Mouse (Mus musculus): ENCODE data around the gene Eps8l1.

Eps8l1 gene

DNA sequence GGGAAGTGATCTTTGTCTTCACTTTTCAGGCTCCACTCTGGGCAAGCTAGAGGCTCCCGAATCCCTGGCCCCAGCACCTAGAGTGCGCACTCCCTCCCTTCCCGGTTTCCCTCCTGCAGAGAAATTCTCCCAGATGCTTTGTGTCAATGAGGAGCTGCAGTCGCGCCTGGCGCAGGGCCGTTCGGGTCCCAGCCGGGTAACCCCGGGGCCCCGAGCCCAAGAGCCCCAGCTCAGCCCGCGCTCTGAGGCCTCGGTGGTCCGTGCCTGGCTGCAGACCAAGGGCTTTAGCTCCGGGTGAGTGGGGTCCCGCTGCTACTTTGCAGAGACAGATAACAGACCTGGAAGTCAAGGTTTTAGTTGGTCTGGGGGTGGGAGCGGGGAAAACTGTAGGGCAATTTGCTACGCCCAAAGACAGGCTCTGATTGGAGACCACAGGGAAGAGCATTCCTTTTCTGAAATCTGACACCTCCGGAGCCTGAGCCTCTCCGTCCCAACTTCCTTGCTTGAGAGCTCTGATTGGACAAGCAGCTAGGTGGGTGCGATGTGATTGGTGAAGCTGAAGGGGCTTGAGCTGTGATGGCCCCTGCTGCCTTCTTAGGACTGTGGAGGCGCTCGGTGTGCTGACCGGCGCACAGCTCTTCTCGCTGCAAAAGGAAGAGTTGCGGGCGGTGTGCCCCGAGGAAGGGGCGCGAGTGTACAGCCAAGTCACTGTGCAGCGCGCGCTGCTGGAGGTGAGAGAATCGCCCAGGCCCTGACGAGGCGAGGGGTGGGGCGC is 17.7 kb downstream of the Eps8l1 start:
- DNase-seq (ENCODE audit: extremely low read depth, low read depth), result no peak

DNA sequence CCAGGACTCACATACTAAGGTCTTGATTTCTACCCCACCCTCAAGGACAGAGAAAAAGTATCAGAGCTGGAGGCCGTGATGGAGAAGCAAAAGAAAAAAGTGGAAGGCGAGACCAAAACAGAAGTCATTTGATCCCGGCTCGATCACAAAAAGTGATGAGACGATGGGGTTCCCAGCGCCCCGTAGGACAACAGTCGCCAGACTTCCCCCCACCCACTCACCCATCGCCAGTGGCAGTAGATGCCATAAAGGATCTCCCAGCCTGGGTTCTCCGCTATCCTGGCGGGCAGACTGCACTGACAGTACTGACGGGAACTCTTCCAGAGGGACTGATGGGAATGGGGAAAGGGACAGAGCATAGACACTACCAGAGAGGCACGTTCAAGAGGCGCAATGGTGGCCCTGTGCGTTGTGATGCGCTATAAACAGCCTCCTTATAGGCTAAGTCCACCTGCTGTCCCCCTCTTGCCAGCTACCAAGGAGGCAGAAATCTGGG is 18.4 kb downstream of the Eps8l1 start:
- no peak for DNase-seq (ENCODE audit: extremely low read depth, low read depth)

DNA sequence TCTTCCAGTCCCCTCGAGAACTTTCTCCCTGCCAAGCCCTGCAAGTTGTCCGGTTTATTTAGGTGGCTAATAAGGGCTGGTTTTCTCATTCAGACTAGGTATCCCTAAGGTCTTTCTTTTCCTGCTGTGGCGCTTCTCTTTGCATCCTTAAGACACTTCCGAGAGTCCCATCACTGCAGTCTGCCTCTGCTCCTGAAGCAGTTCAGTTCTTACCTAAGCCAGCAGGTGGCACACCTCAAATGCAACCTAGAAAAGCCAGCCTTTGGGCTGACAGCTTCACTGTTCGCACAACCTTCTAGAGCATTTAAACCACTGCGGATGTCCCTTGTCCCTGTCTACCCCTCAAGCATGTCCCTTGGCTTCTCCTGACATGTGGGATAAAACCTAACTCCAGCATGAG is 19.2 kb downstream of the Eps8l1 start:
- no peak for DNase-seq (ENCODE audit: extremely low read depth, low read depth)

DNA sequence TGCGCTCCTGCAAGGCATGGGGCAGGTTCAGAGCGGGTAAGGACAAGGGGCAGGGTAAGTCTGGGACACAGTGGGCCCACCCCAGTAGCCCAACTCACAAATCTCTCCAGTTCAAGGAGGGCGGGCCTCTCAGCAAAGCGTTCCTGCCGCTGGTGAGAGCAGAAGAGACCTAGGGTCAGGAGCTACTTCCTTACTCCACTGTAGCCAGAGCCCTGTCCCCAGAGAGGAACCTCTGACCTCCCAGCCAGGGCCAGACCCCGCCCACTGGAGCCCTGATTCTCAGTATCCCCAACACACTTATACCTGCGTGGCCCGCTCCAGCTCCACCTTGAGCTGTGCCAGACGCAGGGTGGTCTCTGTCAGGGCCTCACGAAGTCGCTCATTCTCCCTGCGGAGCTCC is 21.8 kb downstream of the Eps8l1 start:
- DNase-seq (ENCODE audit: extremely low read depth, low read depth), result no peak

DNA sequence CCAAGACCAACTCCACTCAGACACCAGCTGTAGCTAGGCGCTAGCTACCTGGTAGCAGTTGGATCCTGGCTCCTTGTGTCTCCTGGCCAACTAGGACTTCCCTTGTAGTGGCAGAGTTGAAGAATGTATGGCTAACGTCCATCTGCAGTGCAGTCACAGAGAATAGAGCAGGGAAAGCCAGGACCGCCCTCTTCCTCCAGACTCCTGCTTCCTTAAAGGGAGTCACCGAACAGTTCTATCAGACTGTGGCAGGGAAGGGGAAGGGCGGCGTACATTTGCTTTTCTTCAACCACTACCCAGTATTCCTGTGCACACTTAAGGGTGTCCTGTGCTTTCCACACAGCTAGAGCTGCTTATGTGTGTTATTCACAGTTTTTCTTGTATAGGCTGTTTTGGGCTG is 30.8 kb downstream of the Eps8l1 start:
- no peak for DNase-seq (ENCODE audit: extremely low read depth, low read depth)

DNA sequence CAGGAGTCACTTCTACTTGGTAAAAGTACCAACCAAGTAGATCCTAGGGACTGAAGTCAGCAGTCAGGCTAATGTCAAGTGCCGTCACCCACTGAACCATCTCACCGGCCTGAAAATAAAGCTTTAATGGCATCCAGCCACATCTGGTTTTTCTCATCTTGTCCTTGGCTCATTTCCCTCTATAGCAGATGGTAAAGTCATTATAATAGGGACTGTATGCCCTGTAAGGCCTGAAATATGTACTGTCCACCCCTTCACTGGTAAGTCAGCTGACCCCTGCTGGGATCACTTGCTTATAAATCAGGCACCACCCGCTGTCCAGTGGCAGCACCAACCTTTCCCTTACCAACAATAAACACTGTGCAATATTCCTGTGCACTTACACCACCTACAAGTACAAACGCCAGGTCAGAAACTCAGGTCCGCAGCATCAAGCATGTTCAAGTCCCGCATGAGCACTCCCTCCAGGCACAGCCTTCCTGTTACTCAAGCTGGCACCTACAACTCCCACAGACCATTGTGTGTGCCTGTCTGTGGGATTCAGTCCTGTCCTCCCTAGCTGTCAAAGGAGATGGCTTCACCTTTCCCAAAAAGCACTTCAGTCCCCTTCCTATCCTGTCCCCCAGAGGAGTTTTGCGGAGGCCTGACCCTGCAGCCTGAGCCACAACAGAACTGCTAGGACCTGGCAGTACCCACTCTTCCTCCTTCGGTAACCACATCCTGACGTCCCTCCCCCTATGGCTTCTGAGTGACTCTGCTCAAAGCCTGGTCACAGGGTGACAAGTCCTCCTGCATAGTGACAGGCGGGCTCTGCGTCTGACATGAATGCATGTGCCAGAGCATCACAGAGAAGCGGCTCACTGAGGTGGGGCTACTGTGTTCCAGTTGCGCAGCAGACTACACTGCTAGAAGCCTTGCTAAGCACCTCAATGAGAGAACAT is 32.1 kb downstream of the Eps8l1 start:
- DNase-seq (ENCODE audit: extremely low read depth, low read depth), result no peak

DNA sequence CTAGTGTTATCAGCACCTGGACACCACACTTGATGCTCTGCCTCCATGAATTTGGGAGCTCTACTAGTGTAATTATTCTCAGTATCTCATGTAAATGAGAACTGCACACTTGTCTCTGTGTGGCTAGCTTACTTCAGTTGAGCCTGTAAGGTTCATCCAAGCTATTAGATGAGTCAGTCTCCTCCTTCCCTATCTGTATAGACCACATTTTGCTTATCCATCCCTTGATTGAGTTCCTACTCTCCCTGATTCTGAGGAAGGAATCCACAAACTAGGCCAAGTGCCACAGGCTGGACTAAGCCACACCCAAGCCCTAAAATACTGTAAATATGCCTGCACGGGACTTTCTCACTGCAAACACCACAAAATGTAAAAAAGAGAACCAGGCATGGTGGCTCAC is 33.5 kb downstream of the Eps8l1 start:
- peak; percentile 83 for DNase-seq (ENCODE audit: extremely low read depth, low read depth)

DNA sequence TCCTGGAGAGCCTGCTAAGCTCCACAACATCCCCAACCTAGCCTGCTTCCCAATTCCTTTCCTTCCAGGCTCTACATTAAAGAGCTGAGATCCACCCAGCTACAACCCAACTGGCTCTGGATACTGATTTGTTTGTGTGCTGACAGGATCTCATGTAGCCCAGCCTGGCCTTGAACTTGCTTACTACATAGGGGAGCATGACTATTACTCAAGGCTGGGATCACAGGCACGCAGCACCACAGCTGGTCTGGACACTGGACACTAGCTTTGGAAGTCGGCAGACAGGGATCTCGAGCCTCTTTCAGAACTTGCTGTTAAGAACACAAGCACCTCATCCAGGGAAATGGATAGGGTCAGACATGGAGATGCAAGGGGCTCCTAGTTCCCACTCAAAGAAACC is 36.0 kb downstream of the Eps8l1 start:
- DNase-seq (ENCODE audit: extremely low read depth, low read depth), result no peak

DNA sequence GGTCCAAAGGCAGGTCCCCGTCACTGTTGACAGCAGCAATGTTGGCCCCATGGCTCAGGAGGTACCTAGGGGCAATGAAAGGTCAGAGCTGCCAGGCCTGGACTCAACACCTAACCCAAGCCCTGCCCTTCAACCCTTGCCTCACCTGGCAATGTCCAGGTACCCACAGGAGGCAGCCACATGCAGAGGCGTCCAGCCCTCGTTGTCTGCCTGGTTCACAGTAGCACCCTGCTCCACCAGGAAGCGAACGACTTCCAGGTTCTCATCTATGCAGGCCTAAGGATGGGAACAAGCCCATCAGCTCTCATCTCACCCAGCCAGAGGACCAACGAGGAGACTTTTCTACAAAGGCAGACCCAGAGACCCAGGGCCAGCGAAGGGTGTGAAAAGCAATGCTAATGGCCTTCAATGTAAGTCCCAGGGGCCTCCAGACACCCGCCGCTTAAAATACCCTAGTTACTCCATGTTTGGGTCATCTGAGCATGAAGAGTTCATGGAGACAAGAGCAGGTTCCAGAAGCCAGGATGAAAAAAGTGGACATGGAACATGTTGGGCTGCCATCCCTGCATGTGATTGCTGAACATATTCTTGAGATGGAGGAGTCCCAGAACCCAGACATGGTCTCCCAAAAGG is 36.9 kb downstream of the Eps8l1 start:
- DNase-seq (ENCODE audit: extremely low read depth, low read depth), result no peak

DNA sequence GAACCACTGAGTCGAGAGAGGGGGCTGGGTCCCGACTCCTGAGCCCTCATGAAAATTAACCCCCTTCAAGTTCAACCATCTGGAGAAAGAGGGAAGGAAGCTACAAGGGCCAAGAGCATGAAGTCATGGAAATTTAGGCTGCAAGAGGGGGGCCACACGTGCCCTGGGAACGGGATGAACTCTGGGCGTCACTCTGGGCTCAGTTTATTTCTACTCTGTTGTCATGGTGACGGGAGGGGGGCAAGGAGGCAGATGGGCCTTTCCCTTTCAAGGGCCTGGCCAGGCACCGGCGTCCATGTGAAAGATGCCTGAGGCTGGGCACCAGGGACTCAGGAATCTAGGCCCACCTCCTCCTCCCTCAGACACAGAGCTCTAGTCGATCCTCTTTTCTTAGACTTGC is 37.8 kb downstream of the Eps8l1 start:
- DNase-seq (ENCODE audit: extremely low read depth, low read depth), result no peak

DNA sequence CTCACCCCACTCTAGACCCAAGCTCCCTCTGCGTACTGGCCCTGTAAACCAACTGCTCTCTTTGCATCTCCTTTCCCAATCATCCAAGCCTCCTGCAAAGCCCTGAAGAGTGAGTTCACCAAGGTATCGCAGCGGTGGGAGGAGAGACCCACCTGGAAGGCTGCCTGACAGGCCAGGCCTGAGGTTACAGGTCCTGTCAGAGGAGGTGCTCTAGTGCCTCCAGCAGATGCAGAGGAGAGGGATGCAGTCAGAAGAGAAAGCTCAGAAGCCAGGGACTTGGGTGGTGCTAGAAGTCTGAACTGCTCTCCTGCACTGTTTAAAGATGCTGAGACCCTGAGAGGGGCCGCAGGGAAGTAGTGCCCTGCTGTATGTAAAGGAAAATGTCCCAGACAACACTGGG is 38.6 kb downstream of the Eps8l1 start:
- DNase-seq (ENCODE audit: extremely low read depth, low read depth), result no peak

DNA sequence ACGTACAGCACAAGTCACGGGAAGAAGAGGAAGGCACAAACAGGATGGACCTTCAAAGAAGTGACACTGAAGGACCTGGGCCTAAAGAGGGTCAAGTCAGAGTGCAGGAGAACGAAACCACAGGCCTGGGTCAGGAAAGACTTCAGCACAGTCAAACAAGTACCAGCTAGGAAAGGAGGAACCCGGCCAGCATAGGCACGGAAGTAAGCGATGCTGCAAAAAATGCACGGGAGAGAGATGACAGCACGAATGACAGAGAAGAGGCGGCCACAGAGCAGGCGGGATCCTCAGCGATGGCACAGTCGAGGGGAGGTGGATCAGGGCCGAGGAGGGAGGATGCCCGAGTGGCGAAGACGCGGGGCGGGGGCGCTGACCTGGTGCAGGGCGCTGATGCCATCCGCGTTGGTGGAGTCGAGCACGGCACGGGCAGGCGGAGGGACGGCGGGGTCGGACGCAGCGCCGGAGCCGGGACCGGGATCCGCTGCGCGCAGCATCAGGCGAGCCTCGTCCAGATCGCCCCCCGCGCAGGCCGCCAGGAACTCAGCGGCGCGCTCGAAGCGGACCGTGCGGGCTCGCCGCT is 40.5 kb downstream of the Eps8l1 start:
- no peak for DNase-seq (ENCODE audit: extremely low read depth, low read depth)

DNA sequence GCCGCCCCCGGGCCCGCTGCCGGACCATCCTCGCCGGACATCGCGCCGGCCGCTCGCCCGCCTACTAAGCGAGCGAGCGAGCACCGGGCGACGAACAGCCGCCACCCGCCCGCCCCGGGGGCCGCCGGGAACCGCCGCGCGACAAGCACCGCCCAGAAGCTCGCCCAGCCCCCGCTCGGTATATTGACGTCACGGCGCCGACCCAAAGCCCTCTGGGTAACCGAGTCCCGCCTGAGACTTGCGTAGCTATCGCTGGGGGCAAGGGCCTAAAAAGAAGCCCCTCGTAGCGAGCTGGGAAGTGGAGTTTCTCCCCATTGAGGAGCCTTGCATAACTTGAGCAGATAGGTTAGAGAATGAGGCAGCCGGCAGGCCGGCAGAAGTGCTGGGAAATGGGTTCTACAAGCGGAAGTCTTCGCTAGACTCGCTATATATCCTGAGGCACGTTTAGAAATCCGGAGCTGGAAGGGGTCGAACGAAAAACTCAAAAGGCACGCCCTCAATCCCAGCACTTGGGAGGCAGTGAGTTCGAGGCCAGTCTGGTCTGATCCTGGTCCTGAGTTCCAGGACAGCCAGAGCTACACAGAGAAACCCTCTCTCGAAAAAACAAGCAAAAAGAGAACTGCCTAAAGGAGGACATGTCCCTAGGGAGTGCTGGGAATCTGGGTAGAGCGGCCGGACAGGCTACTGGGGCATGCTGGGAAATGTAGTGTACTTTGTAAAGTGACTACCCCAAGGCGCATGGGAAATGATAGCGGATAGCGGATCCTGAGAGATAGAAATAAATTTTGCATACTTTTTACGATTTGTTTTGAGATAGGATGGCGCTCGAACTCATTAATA is 41.3 kb downstream of the Eps8l1 start, which contains the start of gene Ppp1r12c:
Gene Ppp1r12c (minus strand): TSS at position 123 of the 840 bp plus-strand sequence.
- no peak for DNase-seq (ENCODE audit: extremely low read depth, low read depth)

DNA sequence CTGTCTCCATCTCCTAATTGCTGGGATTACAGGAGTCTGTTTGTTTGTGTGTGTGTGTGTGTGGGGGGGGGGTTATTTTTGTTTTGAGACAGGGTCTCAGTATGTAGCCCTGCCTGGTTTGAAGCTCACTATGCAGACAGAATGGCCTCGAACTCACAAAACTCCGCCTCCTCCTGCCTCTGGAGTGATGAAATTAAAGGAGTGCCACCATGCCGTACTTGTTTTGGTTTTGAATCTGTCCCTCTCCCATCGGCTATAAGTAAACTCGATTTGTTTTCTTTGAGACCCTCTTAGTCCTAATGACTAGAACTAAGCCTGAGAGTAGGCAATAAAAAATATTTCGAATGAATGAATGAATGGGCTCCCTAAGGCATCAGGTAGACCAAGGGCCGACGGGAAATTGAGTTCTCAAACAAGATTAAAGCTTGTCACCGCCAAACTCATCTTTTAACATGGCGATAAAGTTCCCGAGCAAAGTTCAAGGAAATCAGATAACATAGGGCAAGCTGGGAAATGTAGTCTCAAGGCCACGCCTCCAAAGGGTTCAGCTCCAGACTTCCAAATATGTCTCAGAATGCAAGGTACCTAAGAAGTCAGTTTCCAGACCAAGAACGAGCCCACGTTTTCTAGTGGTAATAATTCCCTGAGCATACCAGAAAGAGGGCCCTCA is 42.1 kb downstream of the Eps8l1 start:
- no peak for DNase-seq (ENCODE audit: extremely low read depth, low read depth)

DNA sequence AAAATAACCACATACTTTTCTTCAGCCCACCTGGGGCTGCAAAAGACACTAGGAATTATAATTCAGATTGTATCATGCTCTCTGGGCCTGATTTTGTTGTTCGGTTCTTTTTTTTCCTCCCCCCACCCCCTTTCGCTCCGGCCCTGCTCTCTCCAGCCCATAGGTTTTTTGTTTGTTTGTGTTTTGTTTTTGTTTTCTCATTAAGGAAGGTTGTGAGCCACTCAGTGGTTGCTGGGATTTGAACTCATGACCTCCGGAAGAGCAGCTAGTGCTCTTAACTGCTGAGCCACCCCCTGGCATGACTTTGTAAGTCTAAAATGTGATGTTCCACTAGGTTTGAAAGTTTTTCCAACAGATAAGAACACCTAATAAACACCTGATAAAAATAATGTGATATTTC is 42.6 kb downstream of the Eps8l1 start:
- DNase-seq (ENCODE audit: extremely low read depth, low read depth), result no peak

DNA sequence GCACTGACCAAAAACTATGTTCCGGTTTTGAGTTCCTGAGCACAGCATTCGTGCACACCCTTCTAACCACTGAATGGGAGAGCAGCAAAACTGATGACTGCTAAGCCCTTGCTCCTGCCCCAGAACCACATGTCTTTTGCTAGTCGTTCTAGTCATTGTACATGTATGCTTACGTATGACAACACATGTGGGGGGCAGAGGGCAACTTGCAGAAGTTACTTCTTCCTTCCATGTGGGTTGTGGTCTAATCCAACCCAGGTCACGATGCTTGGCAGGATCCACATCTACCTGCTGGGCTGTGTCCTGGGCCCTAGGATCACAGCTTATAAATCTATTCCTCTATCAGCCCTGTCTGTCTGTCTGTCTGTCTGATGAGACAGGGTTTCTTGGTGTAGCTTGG is 43.4 kb downstream of the Eps8l1 start:
- DNase-seq (ENCODE audit: extremely low read depth, low read depth), result no peak

DNA sequence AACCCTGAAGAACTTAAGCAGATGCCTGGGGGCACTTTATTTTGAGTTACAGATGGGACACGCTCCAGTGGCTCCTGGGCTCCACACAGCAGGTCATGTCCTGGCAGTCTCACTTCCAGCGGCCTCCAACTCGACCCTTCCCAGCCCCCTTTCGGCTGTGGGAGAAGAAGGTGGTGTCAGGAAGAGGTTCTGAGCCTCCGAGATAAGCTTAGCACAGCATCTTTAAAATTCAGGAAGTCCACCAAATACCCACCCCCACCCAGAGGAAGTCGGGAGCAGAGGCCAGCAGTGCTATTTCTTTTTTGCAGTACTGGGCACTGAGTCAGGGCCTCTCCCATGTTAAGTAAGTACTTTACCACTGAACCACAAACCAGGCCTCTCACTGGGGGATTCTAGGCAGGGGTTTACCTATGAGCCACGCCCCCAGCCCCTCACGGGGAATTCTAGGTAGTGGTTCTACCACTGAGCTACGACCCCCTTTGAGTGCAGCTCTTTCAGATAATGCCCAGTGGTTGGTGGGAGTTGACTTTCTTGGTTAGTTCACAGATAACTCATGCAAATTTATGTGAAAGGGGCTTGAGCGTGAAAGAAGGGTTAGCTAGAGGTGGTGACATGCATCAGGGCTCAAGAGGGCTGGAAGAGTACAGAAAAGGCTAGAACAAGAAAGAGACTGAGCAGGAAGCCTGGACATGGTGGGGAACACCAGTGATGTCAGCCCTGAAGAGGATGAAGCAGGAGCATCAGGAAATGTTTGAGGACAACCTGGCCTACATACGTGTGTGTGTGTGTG is 44.4 kb downstream of the Eps8l1 start:
- DNase-seq (ENCODE audit: extremely low read depth, low read depth), result peak; percentile 88

DNA sequence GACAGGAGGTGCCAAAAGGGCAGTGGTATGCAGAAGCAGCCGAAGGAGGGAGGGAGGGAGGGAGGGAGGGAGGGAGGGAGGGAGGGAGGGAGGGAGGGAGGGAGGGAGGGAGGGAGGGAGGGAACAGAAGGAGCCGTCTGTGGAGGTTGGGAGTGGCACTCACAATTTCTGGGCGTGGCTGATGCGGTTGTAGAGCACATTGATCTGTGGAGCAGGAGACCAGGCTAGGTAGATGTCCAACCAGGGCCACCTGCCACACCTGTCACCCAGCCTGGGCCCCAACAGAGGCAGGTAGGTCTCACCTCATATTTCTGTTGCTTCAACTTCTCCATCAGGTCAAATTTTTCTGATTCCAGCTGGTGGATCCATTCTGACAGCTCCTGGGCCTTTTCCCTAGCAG is 46.7 kb downstream of the Eps8l1 start:
- DNase-seq (ENCODE audit: extremely low read depth, low read depth), result no peak

DNA sequence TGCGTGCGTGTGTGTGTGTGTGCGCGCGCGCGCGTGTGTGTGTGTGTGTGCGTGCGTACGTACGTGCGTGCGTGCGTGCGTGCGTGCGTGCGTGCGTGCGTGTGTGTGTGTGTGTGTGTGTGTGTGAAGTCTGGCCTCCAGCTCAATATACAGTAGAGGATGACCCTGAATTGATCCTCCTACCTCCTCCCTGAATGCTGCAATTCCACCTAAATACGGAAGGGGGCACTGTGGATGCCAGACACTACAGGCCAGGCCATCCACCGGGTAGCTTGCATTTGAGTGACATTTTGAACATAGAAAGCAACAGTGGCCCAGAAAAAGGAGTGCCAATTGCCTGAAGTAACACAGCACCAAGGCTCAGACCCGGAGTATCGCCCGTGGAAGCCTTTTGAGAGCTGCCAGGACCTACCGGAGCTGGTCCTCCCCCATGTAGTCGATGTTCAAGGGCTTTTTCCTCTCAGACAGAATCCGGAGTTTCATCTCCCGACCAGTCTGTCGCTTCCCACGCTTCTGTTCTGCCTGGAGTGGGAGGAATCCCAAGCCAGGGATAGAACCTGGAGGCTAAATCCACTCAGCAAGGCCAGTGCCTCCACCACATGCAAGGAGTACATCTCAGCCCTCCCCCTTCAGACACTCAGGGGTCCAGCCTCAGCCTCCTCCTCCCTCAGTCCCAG is 47.7 kb downstream of the Eps8l1 start:
- no peak for DNase-seq (ENCODE audit: extremely low read depth, low read depth)

Measured in MEL-GATA-1-ER (cell line).